19 mouse cellular contexts compared by ENCODE assay signal in genomic region chr8:124713207-124713606, GRCm38 (mm10). TPM values are rescaled to one million over a fixed set of nuclear protein-coding genes. Genes with fewer than 3 reads are reported as not detected.
DNase-seq lines count a peak whose midpoint lies in the region; ATAC-seq lines count a peak whose summit lies in the region.
"Had no signal": no experiment of that assay in that cellular context is flagged by ENCODE, and none has a peak within 500 bp of the region (broad histone marks: within the 10 kb centered on the region; RNA-seq: fewer than 3 reads in every experiment).

No protein-coding gene starts in this region.

- DNase-seq in thymus, postnatal 0 days (ENCODE audit: low spot score) = no peak
- no peak for DNase-seq in layer of hippocampus, postnatal 10 days (ENCODE audit: low spot score in 2 of 2)
- DNase-seq in urinary bladder, postnatal 14 days (ENCODE audit: low spot score) = no peak
- DNase-seq: adrenal gland, adult 8-10 months; adrenal gland, postnatal 36 days; cerebellum, adult 2 months; cerebellum, postnatal 10 days; embryo, embryonic 11 days; heart, adult 18-20 months had no signal

- peaks cover 17% of the 10 kb centered on the region for H3K4me1 ChIP-seq in liver, embryonic 15.5 days (replicated peaks)
- H3K4me1 ChIP-seq: embryonic facial prominence, embryonic 15.5 days; forebrain, embryonic 12.5 days; heart, embryonic 15.5 days had no signal

- H3K27ac ChIP-seq in liver, embryonic 15.5 days (replicated peaks) = no peak overlapping the region
- H3K27ac ChIP-seq: embryonic facial prominence, embryonic 15.5 days; forebrain, embryonic 12.5 days; heart, embryonic 10.5 days; heart, embryonic 15.5 days; hindbrain, embryonic 10.5 days; hindbrain, embryonic 14.5 days had no signal

- H3K4me2 ChIP-seq in liver, embryonic 15.5 days = no peak overlapping the region
- H3K4me2 ChIP-seq: embryonic facial prominence, embryonic 15.5 days; forebrain, embryonic 12.5 days; heart, embryonic 15.5 days; hindbrain, embryonic 14.5 days had no signal

- no peak overlapping the region for H3K4me3 ChIP-seq in liver, embryonic 15.5 days (replicated peaks)
- H3K4me3 ChIP-seq: embryonic facial prominence, embryonic 15.5 days; forebrain, embryonic 12.5 days; heart, embryonic 10.5 days; heart, embryonic 15.5 days; hindbrain, embryonic 10.5 days had no signal

- H3K9me3 ChIP-seq in liver, embryonic 15.5 days (replicated peaks) = no peaks in the 10 kb centered on the region
- H3K9me3 ChIP-seq: embryonic facial prominence, embryonic 15.5 days; forebrain, embryonic 12.5 days; heart, embryonic 10.5 days; heart, embryonic 15.5 days; hindbrain, embryonic 10.5 days had no signal

- H3K9ac ChIP-seq in liver, embryonic 15.5 days = no peak overlapping the region
- H3K9ac ChIP-seq: embryonic facial prominence, embryonic 15.5 days; forebrain, embryonic 12.5 days; heart, embryonic 15.5 days; hindbrain, embryonic 14.5 days had no signal

- 48% methylated on average over 6 of the region's 6 CpGs for WGBS in liver, embryonic 15.5 days (ENCODE audit: insufficient replicate concordance)

- no peaks in the 10 kb centered on the region for H3K27me3 ChIP-seq in liver, embryonic 15.5 days
- H3K27me3 ChIP-seq: embryonic facial prominence, embryonic 15.5 days; forebrain, embryonic 12.5 days; heart, embryonic 15.5 days had no signal

- peaks cover 47% of the 10 kb centered on the region for H3K36me3 ChIP-seq in liver, embryonic 15.5 days (replicated peaks)

- ATAC-seq in common myeloid progenitor, adult 5-6 weeks (replicated peaks; ENCODE audit: low read depth, poor library complexity, severe bottlenecking) = peak; percentile 66
- peak; percentile 87 for ATAC-seq in erythroid progenitor cell, adult 5-6 weeks (replicated peaks; ENCODE audit: low FRiP score, poor library complexity, severe bottlenecking)
- peak; percentile 63 for ATAC-seq in liver, embryonic 15.5 days (ENCODE audit: insufficient read depth)
- peak; percentile 90 for ATAC-seq in megakaryocyte-erythroid progenitor cell, adult 5-6 weeks (replicated peaks; ENCODE audit: low FRiP score, low TSS enrichment, poor library complexity, severe bottlenecking)

RNA-seq across cellular contexts. Expression of gene Ttc13, which starts 8.6 kb away (rescaled TPM):
- 43.7 and 50.6 TPM in 2 replicates for total RNA-seq in common myeloid progenitor, adult 5-6 weeks (2017)
- 26.3 and 34.8 TPM in 2 replicates for total RNA-seq in erythroid progenitor cell, adult 5-6 weeks (2015; ENCODE audit: low replicate concordance)
- total RNA-seq in erythroid progenitor cell, adult 5-6 weeks (2017; ENCODE audit: low replicate concordance) = 25.9 and 26.0 TPM in 2 replicates
- polyA plus RNA-seq in liver, embryonic 15.5 days (2015; fragmentation: Nextera tagmentation; extraction: Ambion mirVana) = 18.3 and 18.4 TPM in 2 replicates
- 64.6 and 73.5 TPM in 2 replicates for total RNA-seq in megakaryocyte-erythroid progenitor cell, adult 5-6 weeks (2014; fragmentation: Nextera tagmentation)
- 41.7 and 50.7 TPM in 2 replicates for total RNA-seq in megakaryocyte-erythroid progenitor cell, adult 5-6 weeks (2017)
- polyA plus RNA-seq in thymus, postnatal 0 days (2015; fragmentation: Nextera tagmentation; extraction: Ambion mirVana) = 50.8 and 54.3 TPM in 2 replicates
- total RNA-seq in layer of hippocampus, postnatal 10 days (2021) = 10 to 100 TPM; 59.3 to 61.0 TPM

RNA-seq across cellular contexts. Expression of gene Arv1, which starts 8.7 kb away (rescaled TPM):
- total RNA-seq in common myeloid progenitor, adult 5-6 weeks (2017) = 3.3 and 5.5 TPM in 2 replicates
- 1.7 TPM in 1 of 2 replicates, not detected in the other for total RNA-seq in erythroid progenitor cell, adult 5-6 weeks (2015; ENCODE audit: low replicate concordance)
- 2.3 TPM in 1 of 2 replicates, not detected in the other for total RNA-seq in erythroid progenitor cell, adult 5-6 weeks (2017; ENCODE audit: low replicate concordance)
- 4.9 and 5.3 TPM in 2 replicates for polyA plus RNA-seq in liver, embryonic 15.5 days (2015; fragmentation: Nextera tagmentation; extraction: Ambion mirVana)
- 20.9 and 32.3 TPM in 2 replicates for total RNA-seq in megakaryocyte-erythroid progenitor cell, adult 5-6 weeks (2014; fragmentation: Nextera tagmentation)
- total RNA-seq in megakaryocyte-erythroid progenitor cell, adult 5-6 weeks (2017) = 3.3 and 4.4 TPM in 2 replicates
- 20.5 and 23.3 TPM in 2 replicates for polyA plus RNA-seq in thymus, postnatal 0 days (2015; fragmentation: Nextera tagmentation; extraction: Ambion mirVana)
- 10 to 100 TPM; 15.6 to 20.2 TPM for total RNA-seq in layer of hippocampus, postnatal 10 days (2021)

RNA-seq across cellular contexts. Expression of gene Fam89a, which starts 38.4 kb away (rescaled TPM):
- not detected in 2 replicates for total RNA-seq in common myeloid progenitor, adult 5-6 weeks (2017)
- not detected in 2 replicates for total RNA-seq in erythroid progenitor cell, adult 5-6 weeks (2015; ENCODE audit: low replicate concordance)
- not detected in 2 replicates for total RNA-seq in erythroid progenitor cell, adult 5-6 weeks (2017; ENCODE audit: low replicate concordance)
- 2.7 and 3.1 TPM in 2 replicates for polyA plus RNA-seq in liver, embryonic 15.5 days (2015; fragmentation: Nextera tagmentation; extraction: Ambion mirVana)
- not detected in 2 replicates for total RNA-seq in megakaryocyte-erythroid progenitor cell, adult 5-6 weeks (2014; fragmentation: Nextera tagmentation)
- not detected in 2 replicates for total RNA-seq in megakaryocyte-erythroid progenitor cell, adult 5-6 weeks (2017)
- polyA plus RNA-seq in thymus, postnatal 0 days (2015; fragmentation: Nextera tagmentation; extraction: Ambion mirVana) = 6.1 and 7.7 TPM in 2 replicates
- total RNA-seq in layer of hippocampus, postnatal 10 days (2021) = under 1 TPM; 0.25 to 0.37 TPM

RNA-seq across cellular contexts. Expression of gene 2310022B05Rik, which starts 50.0 kb away (rescaled TPM):
- 3.3 and 5.4 TPM in 2 replicates for total RNA-seq in common myeloid progenitor, adult 5-6 weeks (2017)
- 38.6 and 42.8 TPM in 2 replicates for total RNA-seq in erythroid progenitor cell, adult 5-6 weeks (2015; ENCODE audit: low replicate concordance)
- total RNA-seq in erythroid progenitor cell, adult 5-6 weeks (2017; ENCODE audit: low replicate concordance) = 12.5 and 17.8 TPM in 2 replicates
- polyA plus RNA-seq in liver, embryonic 15.5 days (2015; fragmentation: Nextera tagmentation; extraction: Ambion mirVana) = 5.5 and 6.5 TPM in 2 replicates
- total RNA-seq in megakaryocyte-erythroid progenitor cell, adult 5-6 weeks (2014; fragmentation: Nextera tagmentation) = 33.5 and 34.7 TPM in 2 replicates
- 3.7 and 4.4 TPM in 2 replicates for total RNA-seq in megakaryocyte-erythroid progenitor cell, adult 5-6 weeks (2017)
- polyA plus RNA-seq in thymus, postnatal 0 days (2015; fragmentation: Nextera tagmentation; extraction: Ambion mirVana) = 6.7 and 6.9 TPM in 2 replicates
- 100 to 1,000 TPM in 1 of 2 experiments, 10 to 100 TPM in 1; 96.2 to 106 TPM for total RNA-seq in layer of hippocampus, postnatal 10 days (2021)
